Mouse (Mus musculus) midbrain, embryonic 12.5 days (tissue): ENCODE data around the gene Ina. TPM values are rescaled to one million over a fixed set of nuclear protein-coding genes. Genes with fewer than 3 reads are reported as not detected.

ENCODE experiments used
- ATAC-seq: fragments of 200-750 bp; cut with Nextera tagmentation; 2 replicates; pipeline ENCODE4 v1.8.0; 2017; ENCODE audit warnings: low read depth, moderate TSS enrichment, moderate library complexity; ENCODE audit not compliant: low FRiP score
- H3K27ac ChIP-seq: fragments of 300-500 bp; sonication (generic); replicated peaks from 2 replicates; pipeline ENCODE4 v1.5.1; 2016; ENCODE audit warnings: mild to moderate bottlenecking
- H3K27me3 ChIP-seq: fragments of 300-500 bp; sonication (generic); 2 replicates; pipeline ENCODE4 v1.6.1; 2016; ENCODE audit warnings: mild to moderate bottlenecking
- H3K36me3 ChIP-seq: fragments of 300-500 bp; sonication (generic); 2 replicates; pipeline ENCODE4 v1.6.1; 2016
- H3K4me1 ChIP-seq: fragments of 300-500 bp; sonication (generic); 2 replicates; pipeline ENCODE4 v1.6.1; 2016
- H3K4me2 ChIP-seq: fragments of 300-500 bp; sonication (generic); replicated peaks from 2 replicates; pipeline ENCODE4 v1.6.1; 2016; ENCODE audit warnings: mild to moderate bottlenecking, moderate library complexity
- H3K4me3 ChIP-seq: fragments of 300-500 bp; sonication (generic); 2 replicates; pipeline ENCODE4 v1.5.1; 2016; ENCODE audit warnings: mild to moderate bottlenecking
- H3K9ac ChIP-seq: fragments of 300-500 bp; sonication (generic); replicated peaks from 2 replicates; pipeline ENCODE4 v1.6.1; 2016; ENCODE audit warnings: mild to moderate bottlenecking, moderate library complexity
- H3K9me3 ChIP-seq: fragments of 300-500 bp; sonication (generic); 2 replicates; pipeline ENCODE4 v1.6.1; 2016; ENCODE audit warnings: mild to moderate bottlenecking
- WGBS: fragments of 180-500 bp; shearing (Covaris S2); methylation state at CpG from one replicate; pipeline ENCODE4 v1.1.7; 2016; 5-methylcytosine and 5-hydroxymethylcytosine counted together
- polyA plus RNA-seq: library from polyadenylated mRNA; unstranded; fragments of >200 nt; fragmentation: Nextera tagmentation; extraction: Ambion mirVana; gene quantifications from 2 replicates; pipeline ENCODE4 v1.2.1, GENCODE M21; 2016

Ina gene
- polyA plus RNA-seq, 1 experiment from 2014 or later = 368 TPM

DNA sequence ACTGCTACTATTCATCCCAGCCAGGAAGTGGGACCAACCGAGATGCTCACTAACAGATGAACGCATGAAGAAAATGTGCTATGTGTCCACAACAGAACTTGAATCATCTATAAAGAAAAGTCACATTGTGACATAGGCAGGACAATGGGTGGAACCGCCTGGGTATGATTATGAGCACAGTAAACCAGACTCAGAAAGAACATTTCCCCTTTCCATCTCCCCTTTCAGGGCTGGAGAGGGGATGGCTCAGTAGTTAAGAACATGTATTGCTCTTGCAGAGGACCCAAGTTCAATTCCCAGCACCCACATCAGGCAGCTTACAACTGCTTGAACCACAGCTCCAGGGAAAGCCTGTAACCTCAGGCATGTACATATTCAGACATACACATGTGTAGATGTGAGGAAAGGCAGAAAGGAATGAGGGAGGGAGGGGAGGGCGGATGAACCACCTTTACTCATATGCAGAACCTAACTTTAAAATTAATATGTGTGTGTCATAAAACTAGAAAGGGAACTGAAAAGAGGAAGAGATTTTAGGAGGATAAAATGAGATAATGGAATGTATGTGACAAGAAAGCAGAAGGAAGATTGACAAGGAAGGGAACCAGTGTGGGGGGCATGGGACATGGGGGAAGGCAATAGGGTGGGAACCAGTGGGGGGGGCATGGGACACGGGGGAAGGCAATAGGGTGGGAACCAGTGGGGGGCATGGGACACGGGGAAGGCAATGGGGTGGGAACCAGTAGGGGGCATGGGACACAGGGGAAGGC is 10.6 kb upstream of the Ina start:
- H3K9ac ChIP-seq = no peak overlapping the region
- no peak overlapping the region for H3K4me2 ChIP-seq
- 82% methylated on average over 6 of the region's 6 CpGs for WGBS
- no peaks in the 10 kb centered on the region for H3K36me3 ChIP-seq
- no peak overlapping the region for H3K4me3 ChIP-seq
- H3K9me3 ChIP-seq = peaks cover 3% of the 10 kb centered on the region; the same call in 1 of the 2 replicates
- H3K4me1 ChIP-seq = no peaks in the 10 kb centered on the region
- ATAC-seq = no peak
- no peak overlapping the region for H3K27ac ChIP-seq
- H3K27me3 ChIP-seq = no peaks in the 10 kb centered on the region

GRCm38 (mm10) chr19:47005873-47006272 is 8.6 kb upstream of the Ina start:
- no peaks in the 10 kb centered on the region for H3K36me3 ChIP-seq
- no peak overlapping the region for H3K9ac ChIP-seq
- H3K4me3 ChIP-seq = no peak overlapping the region
- H3K27ac ChIP-seq = no peak overlapping the region
- no peaks in the 10 kb centered on the region for H3K4me1 ChIP-seq
- WGBS = 68% methylated on average over 5 of the region's 5 CpGs
- ATAC-seq = no peak
- H3K27me3 ChIP-seq = no peaks in the 10 kb centered on the region
- no peak overlapping the region for H3K4me2 ChIP-seq
- peaks cover 3% of the 10 kb centered on the region; the same call in 1 of the 2 replicates for H3K9me3 ChIP-seq

GRCm38 (mm10) chr19:47006321-47006720 is 8.2 kb upstream of the Ina start:
- WGBS = 5% methylated on average over 4 of the region's 4 CpGs
- no peak overlapping the region for H3K27ac ChIP-seq

DNA sequence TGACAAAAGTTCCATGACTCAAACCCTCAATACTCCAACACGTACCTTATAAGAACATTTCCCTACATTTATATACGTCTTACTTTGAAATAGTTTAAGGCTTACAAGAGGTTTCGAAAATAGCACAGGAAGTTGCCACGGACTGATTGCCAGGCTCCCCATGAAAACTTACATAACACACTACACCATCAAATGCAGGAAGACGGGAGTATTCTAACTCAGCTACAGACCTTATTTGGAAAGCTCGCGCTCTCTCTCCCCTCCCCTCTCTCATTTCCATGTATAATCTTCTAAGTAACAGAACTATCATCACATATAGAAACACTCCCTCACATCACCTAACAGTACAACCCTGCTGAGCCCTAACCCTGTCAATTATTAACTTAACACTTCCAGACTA is 5.1 kb upstream of the Ina start:
- peaks cover 3% of the 10 kb centered on the region; the same call in 1 of the 2 replicates for H3K9me3 ChIP-seq
- no peak overlapping the region for H3K4me2 ChIP-seq
- H3K36me3 ChIP-seq = no peaks in the 10 kb centered on the region
- no peak overlapping the region for H3K4me3 ChIP-seq
- no peaks in the 10 kb centered on the region for H3K4me1 ChIP-seq
- no peak overlapping the region for H3K9ac ChIP-seq
- ATAC-seq = no peak
- peaks cover 26% of the 10 kb centered on the region for H3K27me3 ChIP-seq
- H3K27ac ChIP-seq = no peak overlapping the region
- 95% methylated on average over 7 of the region's 7 CpGs for WGBS

More at GRCm38 (mm10) chr19:47006321-47006720, 8.2 kb upstream of the Ina start:
- Histone ChIP-seq H3K27me3 (no peaks in the 10 kb centered on the region; the same call in 1 of the 2 replicates), H3K9ac (no peak overlapping the region), H3K4me2 (no peak overlapping the region), H3K4me1 (no peaks in the 10 kb centered on the region), H3K36me3 (no peaks in the 10 kb centered on the region), H3K4me3 (no peak overlapping the region), H3K9me3 (peaks cover 3% of the 10 kb centered on the region; the same call in 1 of the 2 replicates)
- no peak for ATAC-seq

DNA sequence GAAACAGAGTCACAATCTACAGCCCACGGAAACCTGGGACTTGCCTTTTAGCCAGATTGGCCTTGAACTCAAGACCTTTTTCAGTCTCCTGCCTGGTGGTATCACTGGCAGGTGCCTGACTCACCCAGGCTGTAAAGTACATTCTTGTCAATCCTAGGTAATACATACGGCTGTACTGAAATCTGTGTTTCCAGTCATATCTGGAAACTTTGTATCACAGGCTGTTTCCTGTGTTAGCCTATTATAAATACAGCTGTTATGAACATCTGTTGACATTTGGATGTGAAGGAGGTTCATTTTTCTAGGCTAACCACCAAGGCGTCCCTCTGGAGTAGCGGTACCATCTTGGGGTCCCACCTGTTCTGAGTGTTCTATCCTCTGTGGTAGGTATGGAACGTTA is 4.6 kb upstream of the Ina start:
- Histone ChIP-seq H3K4me2 (no peak overlapping the region), H3K4me1 (peaks cover 4% of the 10 kb centered on the region; the same call in 1 of the 2 replicates), H3K36me3 (no peaks in the 10 kb centered on the region), H3K9me3 (peaks cover 3% of the 10 kb centered on the region; the same call in 1 of the 2 replicates), H3K4me3 (no peak overlapping the region), H3K9ac (no peak overlapping the region), H3K27ac (no peak overlapping the region), H3K27me3 (peaks cover 31% of the 10 kb centered on the region)
- no peak for ATAC-seq
- 91% methylated on average over 5 of the region's 5 CpGs for WGBS

GRCm38 (mm10) chr19:47012521-47013130 is 1.9 kb upstream of the Ina start:
- WGBS = 92% methylated on average over 15 of the region's 15 CpGs
- Histone ChIP-seq H3K36me3 (no peaks in the 10 kb centered on the region), H3K27ac (0 out of 2 replicates have a peak overlapping the region, but pooled peaks have one; percentile 83), H3K4me1 (peaks cover 13% of the 10 kb centered on the region), H3K27me3 (peaks cover 52% of the 10 kb centered on the region), H3K4me2 (no peak overlapping the region), H3K9me3 (peaks cover 3% of the 10 kb centered on the region; the same call in 1 of the 2 replicates), H3K4me3 (no peak overlapping the region), H3K9ac (no peak overlapping the region)
- ATAC-seq = no peak

- peak overlapping the region; percentile 58 for H3K9ac ChIP-seq
- no peaks in the 10 kb centered on the region for H3K9me3 ChIP-seq
- peak overlapping the region; percentile 58 for H3K4me2 ChIP-seq
- peak overlapping the region; percentile 83 for H3K27ac ChIP-seq
- no peaks in the 10 kb centered on the region for H3K36me3 ChIP-seq
- no peak for ATAC-seq
- peak overlapping the region; percentile 61 for H3K4me3 ChIP-seq
- WGBS = 9% methylated on average over 20 of the region's 20 CpGs
- peaks cover 55% of the 10 kb centered on the region for H3K27me3 ChIP-seq
- H3K4me1 ChIP-seq = peaks cover 13% of the 10 kb centered on the region
These were observed 949 bp upstream of the Ina start for GRCm38 (mm10) chr19:47013340-47014158.

- H3K27me3 ChIP-seq = peaks cover 55% of the 10 kb centered on the region
- under 1% methylated on average over 11 of the region's 11 CpGs for WGBS
- ATAC-seq = no peak; the same call in 1 of the 2 replicates
These were observed 395 bp upstream of the Ina start for GRCm38 (mm10) chr19:47014159-47014446.

GRCm38 (mm10) chr19:47015396-47015795 is 898 bp downstream of the Ina start:
- WGBS = 1% methylated on average over 37 of the region's 37 CpGs
- Histone ChIP-seq H3K4me1 (peaks cover 19% of the 10 kb centered on the region), H3K9me3 (no peaks in the 10 kb centered on the region), H3K9ac (peak overlapping the region; percentile 79), H3K27ac (peak overlapping the region; percentile 86), H3K4me2 (peak overlapping the region; percentile 58), H3K4me3 (peak overlapping the region; percentile 61), H3K27me3 (peaks cover 55% of the 10 kb centered on the region), H3K36me3 (no peaks in the 10 kb centered on the region)
- no peak for ATAC-seq

More at GRCm38 (mm10) chr19:47014159-47014446, 395 bp upstream of the Ina start:
- H3K27ac ChIP-seq = peak overlapping the region; percentile 83
- peak overlapping the region; percentile 58 for H3K9ac ChIP-seq
- no peaks in the 10 kb centered on the region for H3K9me3 ChIP-seq
- H3K4me2 ChIP-seq = peak overlapping the region; percentile 58
- peak overlapping the region; percentile 61 for H3K4me3 ChIP-seq
- H3K4me1 ChIP-seq = peaks cover 14% of the 10 kb centered on the region
- no peaks in the 10 kb centered on the region for H3K36me3 ChIP-seq

DNA sequence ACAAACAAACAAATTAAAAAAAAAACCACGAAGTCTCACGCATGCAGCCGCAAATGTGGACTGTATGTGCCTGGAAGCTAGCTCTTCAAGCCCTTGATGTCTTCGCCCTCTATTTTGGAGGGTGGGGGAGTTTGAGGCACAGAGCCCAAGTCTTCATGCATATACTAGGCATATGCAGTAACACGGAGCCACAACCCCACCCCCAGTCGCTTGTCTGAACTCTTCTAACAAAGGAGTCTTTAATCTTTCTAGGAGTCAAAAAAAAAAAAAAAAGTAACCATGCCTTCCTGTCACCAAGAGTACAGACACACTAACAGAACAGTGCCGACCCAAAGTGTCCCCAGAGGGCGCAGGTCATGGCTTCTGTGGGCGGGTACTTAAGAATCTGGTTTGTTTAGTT is 1.5 kb downstream of the Ina start:
- Histone ChIP-seq H3K4me3 (peak overlapping the region; percentile 61), H3K27me3 (peaks cover 55% of the 10 kb centered on the region)

DNA sequence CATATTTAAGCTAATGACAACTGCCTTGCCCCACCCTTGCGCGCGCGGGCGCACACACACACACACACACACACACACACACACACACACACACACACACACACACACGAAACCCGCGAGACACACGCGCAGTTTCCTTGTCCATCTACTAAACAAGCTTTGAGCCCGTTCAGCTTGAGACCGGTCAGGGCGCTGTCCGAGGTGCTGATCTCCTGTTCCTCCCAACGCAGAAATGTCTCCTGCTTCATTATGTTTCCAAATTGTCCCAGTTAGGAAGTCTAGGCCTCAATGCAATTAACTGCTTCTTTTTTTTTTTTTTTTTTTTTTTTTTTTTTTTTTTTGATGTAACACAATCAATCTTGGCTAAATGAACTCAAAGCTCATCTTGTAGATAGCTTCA is 2.0 kb downstream of the Ina start:
- Histone ChIP-seq H3K4me3 (peak overlapping the region; percentile 61), H3K27ac (peak overlapping the region; percentile 65), H3K4me2 (peak overlapping the region; percentile 58), H3K9ac (peak overlapping the region; percentile 79), H3K9me3 (no peaks in the 10 kb centered on the region), H3K36me3 (peaks cover 1% of the 10 kb centered on the region), H3K4me1 (peaks cover 19% of the 10 kb centered on the region), H3K27me3 (peaks cover 55% of the 10 kb centered on the region)
- 2% methylated on average over 10 of the region's 15 CpGs for WGBS
- no peak for ATAC-seq

More for the DNA sequence above, 1.5 kb downstream of the Ina start:
- Histone ChIP-seq H3K36me3 (no peaks in the 10 kb centered on the region; the same call in 1 of the 2 replicates), H3K9ac (peak overlapping the region; percentile 79), H3K4me2 (peak overlapping the region; percentile 58), H3K9me3 (no peaks in the 10 kb centered on the region), H3K27ac (peak overlapping the region; percentile 86), H3K4me1 (peaks cover 19% of the 10 kb centered on the region)
- 3% methylated on average over 9 of the region's 9 CpGs for WGBS
- no peak for ATAC-seq
